8 mouse cellular contexts compared by ENCODE assay signal in the genomic region with DNA sequence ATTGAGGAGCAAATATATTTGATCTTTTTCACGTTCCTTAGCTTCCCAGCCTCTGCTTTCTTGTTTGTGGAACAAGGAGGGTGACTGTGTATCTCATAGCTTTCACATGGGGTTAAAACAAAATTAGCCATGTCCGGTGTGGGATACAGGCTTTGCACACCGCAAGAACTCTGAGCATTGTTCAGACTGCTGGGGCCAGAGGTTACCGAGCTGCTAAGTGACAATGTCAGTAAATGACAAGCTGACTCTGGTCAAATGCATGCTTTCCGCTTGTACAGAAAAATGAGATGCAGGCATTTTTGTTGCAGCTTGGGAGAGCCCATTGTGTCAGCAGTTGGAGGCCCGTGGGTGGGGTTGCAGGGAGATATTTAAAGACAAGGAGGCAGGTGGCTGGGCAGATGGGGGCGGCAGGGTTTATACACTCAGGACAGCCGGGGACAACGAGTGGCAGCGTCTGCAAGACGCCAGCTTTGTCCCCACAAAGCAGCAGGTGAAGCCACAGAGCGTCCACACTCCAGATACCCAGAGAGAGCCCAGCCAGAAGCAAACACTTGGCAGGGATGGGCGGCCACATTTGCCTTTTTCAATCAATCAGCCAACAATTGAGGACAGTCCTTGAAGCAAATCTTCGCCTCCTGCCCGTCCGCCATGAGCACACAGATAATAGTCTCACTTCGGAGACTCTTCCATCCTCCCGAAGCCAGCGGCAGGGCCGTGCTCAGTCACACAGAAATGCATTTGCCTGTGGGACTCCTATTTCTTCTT. TPM values are rescaled to one million over a fixed set of nuclear protein-coding genes. Genes with fewer than 3 reads are reported as not detected.
A peak's percentile ranks its signal among the peaks of the same experiment; 100 is the strongest.
DNase-seq lines count a peak whose midpoint lies in the region; ATAC-seq lines count a peak whose summit lies in the region.

No protein-coding gene starts in this region.

- ATAC-seq in limb, embryonic 12.5 days (ENCODE audit: insufficient number of reproducible peaks, insufficient read depth, low FRiP score, low TSS enrichment, low read depth), result no peak; the same call in 1 of the 2 replicates
- ATAC-seq in megakaryocyte, adult 5-6 weeks (ENCODE audit: poor library complexity, severe bottlenecking), result no peak

- H3K9ac ChIP-seq in limb, embryonic 12.5 days (replicated peaks), result no peak overlapping the region

- no peaks in the 10 kb centered on the region for H3K36me3 ChIP-seq in limb, embryonic 12.5 days
- no peaks in the 10 kb centered on the region for H3K36me3 ChIP-seq in limb, embryonic 10.5 days

- H3K27ac ChIP-seq in limb, embryonic 12.5 days, result peak overlapping the region; percentile 23; the same call in 1 of the 2 replicates
- no peak overlapping the region for H3K27ac ChIP-seq in limb, embryonic 10.5 days

- no peak overlapping the region for H3K4me2 ChIP-seq in limb, embryonic 12.5 days

- H3K9me3 ChIP-seq in limb, embryonic 12.5 days, result no peaks in the 10 kb centered on the region
- no peaks in the 10 kb centered on the region for H3K9me3 ChIP-seq in limb, embryonic 10.5 days (replicated peaks)

- 78% methylated on average over 20 of the region's 20 CpGs for WGBS in limb, embryonic 12.5 days
- 71% methylated on average over 20 of the region's 20 CpGs for WGBS in limb, embryonic 10.5 days

- H3K27me3 ChIP-seq in limb, embryonic 12.5 days, result no peaks in the 10 kb centered on the region
- no peaks in the 10 kb centered on the region for H3K27me3 ChIP-seq in limb, embryonic 10.5 days (ENCODE audit: low read depth, poor library complexity, severe bottlenecking)

- H3K4me3 ChIP-seq in limb, embryonic 12.5 days (replicated peaks), result no peak overlapping the region
- no peak overlapping the region for H3K4me3 ChIP-seq in limb, embryonic 10.5 days

- intact Hi-C loops in left cerebral cortex, postnatal 25 days (cut with DNase I), result loop anchor here (2.0 kb wide), 1 partner anchor 159 kb away; no protein-coding TSS in a partner anchor

- peaks cover 7% of the 10 kb centered on the region; the same call in 1 of the 2 replicates for H3K4me1 ChIP-seq in limb, embryonic 12.5 days (replicated peaks)
- 0 out of 2 replicates have a peak, but pooled peaks cover 4% of the 10 kb centered on the region for H3K4me1 ChIP-seq in limb, embryonic 10.5 days

- no peak for DNase-seq in limb, embryonic 10.5 days (ENCODE audit: low spot score)
- DNase-seq in frontal cortex, postnatal 25 days (ENCODE audit: low spot score in 2 of 2), result peak; percentile 44 to 45
- DNase-seq in left cerebral cortex, postnatal 25 days (ENCODE audit: low spot score in 2 of 2), result peak; percentile 66 to 92
- DNase-seq in right cerebral cortex, postnatal 10 days (ENCODE audit: low spot score in 2 of 2), result peak; percentile 73 to 84
- DNase-seq in spleen, adult 12 weeks (ENCODE audit: low spot score), result no peak
- no peak for DNase-seq in kidney, postnatal 14 days

RNA-seq across cellular contexts. Expression of a gene that starts 59.5 kb away (rescaled TPM):
- 51.3 and 52.3 TPM in 2 replicates for polyA plus RNA-seq in limb, embryonic 12.5 days (2016; fragmentation: Nextera tagmentation; extraction: Ambion mirVana)
- 36.1 and 45.1 TPM in 2 replicates for polyA plus RNA-seq in limb, embryonic 10.5 days (2016; fragmentation: Nextera tagmentation; extraction: Ambion mirVana)
- 10 to 100 TPM; 23.8 to 26.4 TPM for total RNA-seq in left cerebral cortex, postnatal 25 days (2021)
- total RNA-seq in megakaryocyte, adult 5-6 weeks (2015), result 92.4 and 93.2 TPM in 2 replicates
- 50.8 and 64.1 TPM in 2 replicates for total RNA-seq in megakaryocyte, adult 5-6 weeks (2017)

Comparison
In these comparisons a context has a peak if more than half of its experiments do, and no peak if none do; other contexts are left out.
1. DNase-seq: peak in frontal cortex, postnatal 25 days (2 of 2), left cerebral cortex, postnatal 25 days (2 of 2) and right cerebral cortex, postnatal 10 days (2 of 2); none in limb, embryonic 10.5 days (single experiment), spleen, adult 12 weeks (single experiment) and kidney, postnatal 14 days (single experiment).